Mouse (Mus musculus): ENCODE measurements around the gene Plxna4. TPM values are rescaled to one million over a fixed set of nuclear protein-coding genes. Genes with fewer than 3 reads are reported as not detected.

The Plxna4 gene
- polyA plus RNA-seq, 1 experiment from 2014 or later: 5.5 TPM

- WGBS: 20% methylated on average over 8 of the region's 8 CpGs
- no peak overlapping the region for H3K27ac ChIP-seq
- no peak overlapping the region for H3K9ac ChIP-seq
- H3K27me3 ChIP-seq: no peaks in the 10 kb centered on the region
- H3K4me1 ChIP-seq: no peaks in the 10 kb centered on the region
- no peak for ATAC-seq (ENCODE audit: insufficient number of reproducible peaks, insufficient read depth, low FRiP score, low TSS enrichment)
- no peaks in the 10 kb centered on the region for H3K36me3 ChIP-seq
- H3K4me3 ChIP-seq: no peak overlapping the region
- no peaks in the 10 kb centered on the region for H3K9me3 ChIP-seq
- no peak overlapping the region for H3K4me2 ChIP-seq (replicated peaks)
Observed at GRCm38 (mm10) chr6:32338416-32338943, 249.5 kb downstream of the Plxna4 start.

GRCm38 (mm10) chr6:32331281-32331680 lies 256.7 kb downstream of the Plxna4 start:
- Histone ChIP-seq H3K4me1 (peaks cover 20% of the 10 kb centered on the region; the same call in 1 of the 2 replicates), H3K27ac (no peak overlapping the region), H3K9me3 (no peaks in the 10 kb centered on the region), H3K36me3 (no peaks in the 10 kb centered on the region), H3K27me3 (0 out of 2 replicates have a peak, but pooled peaks cover 3% of the 10 kb centered on the region), H3K4me2 (replicated peaks) (no peak overlapping the region), H3K9ac (no peak overlapping the region), H3K4me3 (no peak overlapping the region)
- no peak for ATAC-seq (ENCODE audit: insufficient number of reproducible peaks, insufficient read depth, low FRiP score, low TSS enrichment)

GRCm38 (mm10) chr6:32330034-32330795 lies 257.8 kb downstream of the Plxna4 start:
- Histone ChIP-seq H3K9ac (no peak overlapping the region), H3K4me1 (peaks cover 20% of the 10 kb centered on the region; the same call in 1 of the 2 replicates), H3K36me3 (no peaks in the 10 kb centered on the region), H3K27ac (no peak overlapping the region), H3K27me3 (0 out of 2 replicates have a peak, but pooled peaks cover 3% of the 10 kb centered on the region), H3K4me2 (replicated peaks) (no peak overlapping the region), H3K4me3 (no peak overlapping the region), H3K9me3 (no peaks in the 10 kb centered on the region)
- ATAC-seq (ENCODE audit: insufficient number of reproducible peaks, insufficient read depth, low FRiP score, low TSS enrichment): no peak
- 68% methylated on average over 9 of the region's 9 CpGs for WGBS

- no peak overlapping the region for H3K4me3 ChIP-seq
- peak; percentile 65; the same call in 1 of the 2 replicates for ATAC-seq (ENCODE audit: insufficient number of reproducible peaks, insufficient read depth, low FRiP score, low TSS enrichment)
- 0 out of 2 replicates have a peak, but pooled peaks cover 3% of the 10 kb centered on the region for H3K27me3 ChIP-seq
- H3K4me2 ChIP-seq (replicated peaks): 0 out of 2 replicates have a peak overlapping the region, but pooled peaks have one; percentile 19
- no peak overlapping the region for H3K27ac ChIP-seq
- peaks cover 20% of the 10 kb centered on the region; the same call in 1 of the 2 replicates for H3K4me1 ChIP-seq
- H3K36me3 ChIP-seq: no peaks in the 10 kb centered on the region
- 4% methylated on average over 8 of the region's 8 CpGs for WGBS
- no peak overlapping the region for H3K9ac ChIP-seq
- H3K9me3 ChIP-seq: no peaks in the 10 kb centered on the region
Observed at GRCm38 (mm10) chr6:32328028-32328427, 260.0 kb downstream of the Plxna4 start.

GRCm38 (mm10) chr6:32327173-32327572 lies 260.8 kb downstream of the Plxna4 start:
- 5% methylated on average over 5 of the region's 5 CpGs for WGBS
- H3K27me3 ChIP-seq: 0 out of 2 replicates have a peak, but pooled peaks cover 3% of the 10 kb centered on the region
- H3K4me2 ChIP-seq (replicated peaks): no peak overlapping the region
- H3K9me3 ChIP-seq: no peaks in the 10 kb centered on the region
- no peak overlapping the region for H3K4me3 ChIP-seq
- H3K36me3 ChIP-seq: no peaks in the 10 kb centered on the region
- H3K4me1 ChIP-seq: peaks cover 20% of the 10 kb centered on the region; the same call in 1 of the 2 replicates
- H3K27ac ChIP-seq: no peak overlapping the region
- H3K9ac ChIP-seq: no peak overlapping the region
- ATAC-seq (ENCODE audit: insufficient number of reproducible peaks, insufficient read depth, low FRiP score, low TSS enrichment): peak; percentile 43; the same call in 1 of the 2 replicates

GRCm38 (mm10) chr6:32326406-32326805 lies 261.6 kb downstream of the Plxna4 start:
- H3K4me3 ChIP-seq: no peak overlapping the region
- ATAC-seq (ENCODE audit: insufficient number of reproducible peaks, insufficient read depth, low FRiP score, low TSS enrichment): no peak
- no peak overlapping the region for H3K4me2 ChIP-seq (replicated peaks)
- no peaks in the 10 kb centered on the region for H3K36me3 ChIP-seq
- no peaks in the 10 kb centered on the region for H3K9me3 ChIP-seq
- H3K27ac ChIP-seq: no peak overlapping the region
- H3K9ac ChIP-seq: no peak overlapping the region
- H3K27me3 ChIP-seq: 0 out of 2 replicates have a peak, but pooled peaks cover 3% of the 10 kb centered on the region
- peaks cover 20% of the 10 kb centered on the region; the same call in 1 of the 2 replicates for H3K4me1 ChIP-seq
- WGBS: 82% methylated on average over 5 of the region's 5 CpGs

- Histone ChIP-seq H3K4me1 (peaks cover 18% of the 10 kb centered on the region; the same call in 1 of the 2 replicates), H3K27me3 (0 out of 2 replicates have a peak, but pooled peaks cover 3% of the 10 kb centered on the region), H3K9me3 (no peaks in the 10 kb centered on the region), H3K36me3 (no peaks in the 10 kb centered on the region), H3K27ac (no peak overlapping the region), H3K4me3 (no peak overlapping the region), H3K4me2 (replicated peaks) (no peak overlapping the region), H3K9ac (no peak overlapping the region)
- 78% methylated on average over 7 of the region's 7 CpGs for WGBS
- no peak for ATAC-seq (ENCODE audit: insufficient number of reproducible peaks, insufficient read depth, low FRiP score, low TSS enrichment)
Observed at GRCm38 (mm10) chr6:32325851-32326250, 262.1 kb downstream of the Plxna4 start.

- Histone ChIP-seq H3K4me1 (no peaks in the 10 kb centered on the region), H3K27me3 (no peaks in the 10 kb centered on the region), H3K4me3 (no peak overlapping the region), H3K27ac (no peak overlapping the region), H3K9me3 (no peaks in the 10 kb centered on the region), H3K4me2 (replicated peaks) (no peak overlapping the region), H3K9ac (no peak overlapping the region), H3K36me3 (no peaks in the 10 kb centered on the region)
- no peak for ATAC-seq (ENCODE audit: insufficient number of reproducible peaks, insufficient read depth, low FRiP score, low TSS enrichment)
- 24% methylated on average over 3 of the region's 3 CpGs for WGBS
Observed at GRCm38 (mm10) chr6:32321187-32321586, 266.8 kb downstream of the Plxna4 start.

GRCm38 (mm10) chr6:32320254-32320653 lies 267.7 kb downstream of the Plxna4 start:
- Histone ChIP-seq H3K36me3 (no peaks in the 10 kb centered on the region), H3K27me3 (no peaks in the 10 kb centered on the region), H3K9ac (no peak overlapping the region), H3K4me3 (no peak overlapping the region), H3K4me2 (replicated peaks) (no peak overlapping the region), H3K4me1 (no peaks in the 10 kb centered on the region), H3K9me3 (no peaks in the 10 kb centered on the region), H3K27ac (no peak overlapping the region)
- ATAC-seq (ENCODE audit: insufficient number of reproducible peaks, insufficient read depth, low FRiP score, low TSS enrichment): no peak
- 35% methylated on average over 3 of the region's 3 CpGs for WGBS

GRCm38 (mm10) chr6:32317470-32317869 lies 270.5 kb downstream of the Plxna4 start:
- Histone ChIP-seq H3K36me3 (no peaks in the 10 kb centered on the region), H3K27ac (no peak overlapping the region), H3K4me1 (no peaks in the 10 kb centered on the region), H3K9me3 (no peaks in the 10 kb centered on the region), H3K4me3 (no peak overlapping the region), H3K9ac (no peak overlapping the region), H3K27me3 (no peaks in the 10 kb centered on the region), H3K4me2 (replicated peaks) (no peak overlapping the region)
- WGBS: 78% methylated on average over 8 of the region's 8 CpGs
- ATAC-seq (ENCODE audit: insufficient number of reproducible peaks, insufficient read depth, low FRiP score, low TSS enrichment): no peak

- Histone ChIP-seq H3K27ac (no peak overlapping the region), H3K36me3 (no peaks in the 10 kb centered on the region), H3K4me1 (no peaks in the 10 kb centered on the region), H3K27me3 (no peaks in the 10 kb centered on the region), H3K4me2 (replicated peaks) (no peak overlapping the region), H3K9me3 (no peaks in the 10 kb centered on the region), H3K9ac (no peak overlapping the region), H3K4me3 (no peak overlapping the region)
- ATAC-seq (ENCODE audit: insufficient number of reproducible peaks, insufficient read depth, low FRiP score, low TSS enrichment): no peak
- WGBS: 60% methylated on average over 6 of the region's 6 CpGs
Observed at GRCm38 (mm10) chr6:32315011-32315450, 273.0 kb downstream of the Plxna4 start.

GRCm38 (mm10) chr6:32309147-32309546 lies 278.8 kb downstream of the Plxna4 start:
- no peak overlapping the region for H3K4me2 ChIP-seq (replicated peaks)
- no peaks in the 10 kb centered on the region for H3K27me3 ChIP-seq
- 92% methylated on average over 4 of the region's 4 CpGs for WGBS
- no peaks in the 10 kb centered on the region for H3K4me1 ChIP-seq
- no peak for ATAC-seq (ENCODE audit: insufficient number of reproducible peaks, insufficient read depth, low FRiP score, low TSS enrichment)
- no peak overlapping the region for H3K4me3 ChIP-seq
- H3K9me3 ChIP-seq: no peaks in the 10 kb centered on the region
- no peak overlapping the region for H3K9ac ChIP-seq
- H3K36me3 ChIP-seq: no peaks in the 10 kb centered on the region
- H3K27ac ChIP-seq: no peak overlapping the region

All from embryonic facial prominence, embryonic 12.5 days (tissue).